Mouse (Mus musculus): ENCODE data around the gene Tpcn2. TPM values are rescaled to one million over a fixed set of nuclear protein-coding genes. Genes with fewer than 3 reads are reported as not detected.

Gene Tpcn2
- polyA plus RNA-seq, 1 experiment from 2014 or later: 2.1 TPM

DNA sequence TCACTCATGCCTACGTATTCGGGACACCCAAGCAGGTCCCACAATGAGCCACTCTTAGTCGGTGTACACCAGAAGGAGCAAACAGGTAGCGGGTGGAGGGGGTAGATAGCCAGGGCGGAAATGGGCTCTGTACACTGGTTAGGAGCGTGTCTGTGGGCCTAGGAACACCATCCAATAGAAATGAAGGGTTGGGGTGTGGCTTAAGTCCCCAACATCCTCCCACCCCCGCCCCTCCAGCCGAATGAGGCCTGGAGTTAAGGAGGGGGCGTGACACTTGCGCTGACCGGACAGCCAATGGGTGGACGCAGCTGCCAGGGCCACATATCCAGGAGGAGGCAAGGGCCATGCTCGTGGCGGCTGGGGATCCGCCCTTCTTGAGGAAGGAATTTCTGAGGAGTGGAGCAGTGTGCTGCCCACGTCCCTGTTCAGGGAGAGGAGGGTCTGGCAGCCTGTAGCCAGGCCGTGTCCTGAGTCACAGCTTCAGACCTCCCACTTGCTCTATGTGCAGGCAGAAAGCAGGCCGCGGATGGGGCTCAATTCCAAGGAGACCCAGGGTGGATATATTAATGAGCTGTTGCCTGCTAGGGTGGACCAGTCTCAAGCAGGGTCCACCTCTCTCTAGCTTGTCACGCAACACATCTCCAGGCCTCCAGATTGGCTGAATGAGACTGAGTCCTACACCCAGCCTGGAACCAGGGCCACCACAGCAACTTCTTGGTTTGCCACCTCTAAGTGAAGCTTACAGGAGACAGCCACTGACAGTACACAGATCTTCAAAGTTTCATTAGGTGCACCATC is 18.9 kb upstream of the Tpcn2 start:
- Histone ChIP-seq H3K9ac (ENCODE audit: low read depth, low read length) (peak overlapping the region; percentile 50; the same call in 1 of the 2 replicates), H3K4me3 (ENCODE audit: low read depth, low read length) (peak overlapping the region; percentile 13), H3K4me2 (peak overlapping the region; percentile 59), H3K27ac (ENCODE audit: low read depth, low read length) (no peak overlapping the region), H3K27me3 (ENCODE audit: control insufficient read depth, insufficient read depth, low read length) (no peaks in the 10 kb centered on the region), H3K4me1 (ENCODE audit: control insufficient read depth, insufficient read depth, low read length) (0 out of 2 replicates have a peak, but pooled peaks cover 4% of the 10 kb centered on the region), H3K9me3 (replicated peaks; ENCODE audit: control insufficient read depth, low read length) (no peaks in the 10 kb centered on the region), H3K36me3 (ENCODE audit: control insufficient read depth, insufficient read depth, low read length) (no peaks in the 10 kb centered on the region)
- ATAC-seq (replicated peaks; ENCODE audit: insufficient number of reproducible peaks, low FRiP score, low TSS enrichment): peak; percentile 86
- WGBS (ENCODE audit: insufficient replicate concordance): 6% methylated on average over 20 of the region's 20 CpGs

DNA sequence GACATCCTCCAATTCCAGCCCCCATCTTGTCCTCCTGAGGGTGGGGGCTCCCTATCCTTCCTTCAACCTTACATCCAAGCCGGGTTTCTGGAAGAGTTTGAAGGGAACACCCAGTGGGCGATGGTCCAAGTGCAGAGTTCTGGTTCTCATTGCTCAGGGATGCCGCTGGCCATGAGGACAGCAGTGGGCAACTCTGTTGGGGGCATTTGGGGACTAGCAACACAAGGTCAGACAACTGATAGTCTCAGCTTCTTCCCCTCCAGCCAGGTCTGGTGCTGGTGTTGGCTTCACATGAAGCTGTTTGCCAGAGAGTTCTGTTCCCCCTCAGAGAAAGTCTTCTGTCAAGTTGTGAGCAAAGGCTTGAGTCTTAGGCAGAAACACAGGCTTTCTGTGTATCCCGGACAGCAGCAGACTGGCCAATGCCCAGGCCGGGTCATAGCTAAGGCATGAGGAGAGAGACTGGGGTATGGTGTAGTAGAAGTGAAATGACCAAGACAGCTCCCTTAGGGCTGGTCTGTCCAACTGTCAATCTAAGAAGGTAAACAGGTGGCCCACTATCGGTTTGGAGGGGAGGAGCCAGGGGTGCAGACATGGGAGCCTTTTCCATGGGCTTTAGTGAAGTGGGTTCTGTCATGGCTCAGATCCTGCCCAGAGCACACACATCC is 17.7 kb upstream of the Tpcn2 start:
- Histone ChIP-seq H3K9me3 (replicated peaks; ENCODE audit: control insufficient read depth, low read length) (no peaks in the 10 kb centered on the region), H3K4me2 (no peak overlapping the region), H3K27me3 (ENCODE audit: control insufficient read depth, insufficient read depth, low read length) (no peaks in the 10 kb centered on the region), H3K4me1 (ENCODE audit: control insufficient read depth, insufficient read depth, low read length) (0 out of 2 replicates have a peak, but pooled peaks cover 4% of the 10 kb centered on the region), H3K9ac (ENCODE audit: low read depth, low read length) (no peak overlapping the region), H3K36me3 (ENCODE audit: control insufficient read depth, insufficient read depth, low read length) (no peaks in the 10 kb centered on the region), H3K27ac (ENCODE audit: low read depth, low read length) (no peak overlapping the region), H3K4me3 (ENCODE audit: low read depth, low read length) (no peak overlapping the region)
- no peak for ATAC-seq (replicated peaks; ENCODE audit: insufficient number of reproducible peaks, low FRiP score, low TSS enrichment)
- WGBS (ENCODE audit: insufficient replicate concordance): 86% methylated on average over 6 of the region's 6 CpGs

GRCm38 (mm10) chr7:145301008-145301340 is 17.2 kb upstream of the Tpcn2 start:
- Histone ChIP-seq H3K36me3 (ENCODE audit: control insufficient read depth, insufficient read depth, low read length) (no peaks in the 10 kb centered on the region), H3K4me1 (ENCODE audit: control insufficient read depth, insufficient read depth, low read length) (0 out of 2 replicates have a peak, but pooled peaks cover 4% of the 10 kb centered on the region), H3K4me2 (no peak overlapping the region), H3K4me3 (ENCODE audit: low read depth, low read length) (no peak overlapping the region), H3K27ac (ENCODE audit: low read depth, low read length) (no peak overlapping the region), H3K9me3 (replicated peaks; ENCODE audit: control insufficient read depth, low read length) (no peaks in the 10 kb centered on the region), H3K9ac (ENCODE audit: low read depth, low read length) (no peak overlapping the region), H3K27me3 (ENCODE audit: control insufficient read depth, insufficient read depth, low read length) (no peaks in the 10 kb centered on the region)
- no peak for ATAC-seq (replicated peaks; ENCODE audit: insufficient number of reproducible peaks, low FRiP score, low TSS enrichment)

GRCm38 (mm10) chr7:145300321-145301007 is 16.7 kb upstream of the Tpcn2 start, which contains the start of gene Mrgprf:
Gene Mrgprf (plus strand): TSS chr7:145300828.
- H3K4me3 ChIP-seq (ENCODE audit: low read depth, low read length): no peak within 1 kb of the TSS
- H3K4me1 ChIP-seq (ENCODE audit: control insufficient read depth, insufficient read depth, low read length): 0 out of 2 replicates have a peak, but pooled peaks cover 4% of the 10 kb centered on the region
- 27% methylated on average over 10 of the region's 13 CpGs for WGBS (ENCODE audit: insufficient replicate concordance)
- no peaks in the 10 kb centered on the region for H3K27me3 ChIP-seq (ENCODE audit: control insufficient read depth, insufficient read depth, low read length)
- H3K36me3 ChIP-seq (ENCODE audit: control insufficient read depth, insufficient read depth, low read length): no peaks in the 10 kb centered on the region
- H3K27ac ChIP-seq (ENCODE audit: low read depth, low read length): no peak within 1 kb of the TSS
- H3K9me3 ChIP-seq (replicated peaks; ENCODE audit: control insufficient read depth, low read length): no peaks in the 10 kb centered on the region
- ATAC-seq (replicated peaks; ENCODE audit: insufficient number of reproducible peaks, low FRiP score, low TSS enrichment): no peak
- no peak within 1 kb of the TSS for H3K9ac ChIP-seq (ENCODE audit: low read depth, low read length)
- H3K4me2 ChIP-seq: no peak within 1 kb of the TSS

GRCm38 (mm10) chr7:145299562-145300320 is 15.9 kb upstream of the Tpcn2 start:
- no peaks in the 10 kb centered on the region for H3K9me3 ChIP-seq (replicated peaks; ENCODE audit: control insufficient read depth, low read length)
- 0 out of 2 replicates have a peak, but pooled peaks cover 4% of the 10 kb centered on the region for H3K4me1 ChIP-seq (ENCODE audit: control insufficient read depth, insufficient read depth, low read length)
- no peak for ATAC-seq (replicated peaks; ENCODE audit: insufficient number of reproducible peaks, low FRiP score, low TSS enrichment)
- no peak overlapping the region for H3K9ac ChIP-seq (ENCODE audit: low read depth, low read length)
- H3K4me3 ChIP-seq (ENCODE audit: low read depth, low read length): no peak overlapping the region
- no peak overlapping the region for H3K4me2 ChIP-seq
- 60% methylated on average over 7 of the region's 7 CpGs for WGBS (ENCODE audit: insufficient replicate concordance)
- no peaks in the 10 kb centered on the region for H3K36me3 ChIP-seq (ENCODE audit: control insufficient read depth, insufficient read depth, low read length)
- no peaks in the 10 kb centered on the region for H3K27me3 ChIP-seq (ENCODE audit: control insufficient read depth, insufficient read depth, low read length)
- H3K27ac ChIP-seq (ENCODE audit: low read depth, low read length): no peak overlapping the region

DNA sequence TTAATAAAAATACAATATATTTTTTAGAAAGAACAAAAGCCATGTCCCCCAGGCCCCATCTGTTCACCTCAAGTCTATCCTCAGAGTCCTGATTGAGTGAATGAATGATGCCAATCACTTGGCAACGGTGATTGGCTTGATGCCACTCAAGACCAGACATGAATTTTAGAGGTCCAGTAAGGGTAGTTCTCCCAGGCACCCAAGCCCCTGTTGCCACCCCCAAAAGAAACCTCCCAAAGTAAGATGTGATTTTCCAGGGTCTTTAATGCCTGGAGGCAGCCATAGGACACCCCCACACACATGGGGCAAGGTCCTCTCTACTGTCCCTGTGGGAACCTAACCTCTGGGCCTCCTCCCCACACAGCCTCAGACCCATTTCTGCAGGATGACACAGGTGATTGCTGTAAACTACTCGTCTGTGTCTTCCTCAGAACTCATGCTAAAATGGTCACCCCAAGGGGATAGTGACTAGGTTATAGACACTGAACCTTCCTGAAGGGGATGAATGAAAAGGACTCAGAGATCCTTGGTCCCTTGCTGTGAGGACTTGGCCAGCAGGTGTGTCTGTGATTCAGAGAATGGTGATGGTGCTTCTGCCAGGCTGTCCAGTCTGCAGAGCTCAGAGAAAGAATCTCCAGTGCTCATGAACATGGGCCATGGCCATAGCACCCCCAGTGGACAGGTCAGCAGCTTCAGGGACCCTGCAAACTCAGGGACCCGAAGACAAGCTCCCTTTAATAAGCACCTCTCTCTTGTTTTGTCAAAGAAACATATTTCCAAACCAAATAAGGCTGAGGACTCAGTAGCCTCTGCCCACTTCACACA is 15.1 kb upstream of the Tpcn2 start:
- Histone ChIP-seq H3K27me3 (ENCODE audit: control insufficient read depth, insufficient read depth, low read length) (no peaks in the 10 kb centered on the region), H3K4me2 (no peak overlapping the region), H3K36me3 (ENCODE audit: control insufficient read depth, insufficient read depth, low read length) (no peaks in the 10 kb centered on the region), H3K9me3 (replicated peaks; ENCODE audit: control insufficient read depth, low read length) (no peaks in the 10 kb centered on the region), H3K4me3 (ENCODE audit: low read depth, low read length) (no peak overlapping the region), H3K27ac (ENCODE audit: low read depth, low read length) (no peak overlapping the region), H3K9ac (ENCODE audit: low read depth, low read length) (no peak overlapping the region), H3K4me1 (ENCODE audit: control insufficient read depth, insufficient read depth, low read length) (0 out of 2 replicates have a peak, but pooled peaks cover 4% of the 10 kb centered on the region)
- 55% methylated on average over 3 of the region's 3 CpGs for WGBS (ENCODE audit: insufficient replicate concordance)
- no peak for ATAC-seq (replicated peaks; ENCODE audit: insufficient number of reproducible peaks, low FRiP score, low TSS enrichment)

DNA sequence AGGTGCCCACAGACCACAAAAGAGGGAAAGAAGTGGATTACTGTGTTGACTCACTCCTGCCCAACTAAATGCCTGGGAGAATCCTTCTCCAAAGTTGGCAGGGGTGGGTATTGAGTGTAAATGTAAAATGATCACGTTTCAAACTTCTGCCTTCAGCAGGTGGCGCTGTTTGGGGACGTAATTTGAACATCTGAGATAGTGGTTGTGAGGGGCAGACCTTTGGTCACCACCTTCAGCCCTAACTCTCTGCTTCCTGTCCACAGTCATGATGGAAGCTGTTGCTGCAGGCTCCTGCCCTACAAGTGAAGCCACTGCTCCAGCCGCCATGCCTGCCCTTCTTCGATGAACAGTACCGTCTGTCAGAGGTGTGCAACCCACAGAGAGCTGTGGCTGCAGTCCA is 10.0 kb upstream of the Tpcn2 start:
- Histone ChIP-seq H3K9ac (ENCODE audit: low read depth, low read length) (no peak overlapping the region), H3K9me3 (replicated peaks; ENCODE audit: control insufficient read depth, low read length) (no peaks in the 10 kb centered on the region), H3K4me3 (ENCODE audit: low read depth, low read length) (no peak overlapping the region), H3K4me2 (no peak overlapping the region), H3K27me3 (ENCODE audit: control insufficient read depth, insufficient read depth, low read length) (no peaks in the 10 kb centered on the region), H3K36me3 (ENCODE audit: control insufficient read depth, insufficient read depth, low read length) (no peaks in the 10 kb centered on the region), H3K4me1 (ENCODE audit: control insufficient read depth, insufficient read depth, low read length) (no peaks in the 10 kb centered on the region; the same call in 1 of the 2 replicates), H3K27ac (ENCODE audit: low read depth, low read length) (no peak overlapping the region)
- 36% methylated on average over 6 of the region's 6 CpGs for WGBS (ENCODE audit: insufficient replicate concordance)
- no peak for ATAC-seq (replicated peaks; ENCODE audit: insufficient number of reproducible peaks, low FRiP score, low TSS enrichment)
